In genomic region chr2:74378709-74379108, GRCm38 (mm10) we compare ENCODE assay signal across 20 mouse cellular contexts.
DNase-seq lines count a peak whose midpoint lies in the region; ATAC-seq lines count a peak whose summit lies in the region.
"Had no signal": no experiment of that assay in that cellular context is flagged by ENCODE, and none has a peak within 500 bp of the region (broad histone marks: within the 10 kb centered on the region; RNA-seq: fewer than 3 reads in every experiment).

No protein-coding gene starts in this region.

- peak; percentile 96 for ATAC-seq in frontal cortex, adult (ENCODE audit: low TSS enrichment)
- ATAC-seq: activated CD4-positive, CD25-positive, alpha-beta regulatory T cell, adult 4 months; CD4-positive, CD25-positive, alpha-beta regulatory T cell, adult 4 months; Patski had no signal

- no peak for DNase-seq in frontal cortex, postnatal 10 days (ENCODE audit: low spot score in 2 of 2)
- DNase-seq in brain, adult 2 months (ENCODE audit: low read depth, low spot score) = peak; percentile 39
- DNase-seq in telencephalon, adult 2 months (ENCODE audit: low read depth, low spot score) = peak; percentile 49
- DNase-seq in lung, postnatal 10 days = no peak
- no peak for DNase-seq in spleen, postnatal 4 days (ENCODE audit: low spot score in 2 of 2)
- DNase-seq: adrenal gland, adult 2 months; adrenal gland, adult 8-10 months; adrenal gland, postnatal 10 days; adrenal gland, postnatal 14 days; adrenal gland, postnatal 25 days; adrenal gland, postnatal 36 days; B cell, adult 2 months; cerebellum, adult 11 months; cerebellum, adult 11-12 months; cerebellum, adult 18-20 months; cerebellum, adult 2 months had no signal

Comparison
In these comparisons a context has a peak if more than half of its experiments do, and no peak if none do; other contexts are left out.
1. DNase-seq: peak in brain, adult 2 months (single experiment) and telencephalon, adult 2 months (single experiment); none in frontal cortex, postnatal 10 days (0 of 2), lung, postnatal 10 days (single experiment) and spleen, postnatal 4 days (0 of 2).